Mouse (Mus musculus) heart, adult 11 months (tissue): ENCODE results near the gene 1810049J17Rik.
A peak's percentile ranks its signal among the peaks of the same experiment; 100 is the strongest.

ENCODE experiments used
- DNase-seq: peaks from one replicate; pipeline ENCODE4 v3.0.0; 2022

The 1810049J17Rik gene

GRCm38 (mm10) chr15:12307114-12307513, 14.6 kb downstream of the 1810049J17Rik start:
- no peak for DNase-seq

GRCm38 (mm10) chr15:12306188-12307071, 15.3 kb downstream of the 1810049J17Rik start:
- peak; percentile 95 for DNase-seq

GRCm38 (mm10) chr15:12301771-12302170, 19.9 kb downstream of the 1810049J17Rik start:
- no peak for DNase-seq

- DNase-seq = peak; percentile 62
These were observed 23.4 kb downstream of the 1810049J17Rik start for GRCm38 (mm10) chr15:12298231-12298737.

- no peak for DNase-seq
These were observed 25.5 kb downstream of the 1810049J17Rik start for GRCm38 (mm10) chr15:12296228-12296627.

GRCm38 (mm10) chr15:12291757-12292156, 29.9 kb downstream of the 1810049J17Rik start:
- DNase-seq = no peak

- no peak for DNase-seq
These were observed 31.4 kb downstream of the 1810049J17Rik start for GRCm38 (mm10) chr15:12290330-12290729.

- DNase-seq = no peak
These were observed 36.2 kb downstream of the 1810049J17Rik start for GRCm38 (mm10) chr15:12285535-12285809.

GRCm38 (mm10) chr15:12284794-12285534, 36.7 kb downstream of the 1810049J17Rik start:
- peak; percentile 91 for DNase-seq

GRCm38 (mm10) chr15:12279816-12280215, 41.9 kb downstream of the 1810049J17Rik start:
- DNase-seq = no peak

- no peak for DNase-seq
These were observed 46.5 kb downstream of the 1810049J17Rik start for GRCm38 (mm10) chr15:12275091-12275623.

- no peak for DNase-seq
These were observed 47.5 kb downstream of the 1810049J17Rik start for GRCm38 (mm10) chr15:12274053-12274769.

- no peak for DNase-seq
These were observed 48.2 kb downstream of the 1810049J17Rik start for GRCm38 (mm10) chr15:12273325-12274052.
